Mouse (Mus musculus): ENCODE results near the gene Psd4.

The Psd4 gene

GRCm38 (mm10) chr2:24435699-24436098 lies 68.3 kb downstream of the Psd4 start:
- DNase-seq (ENCODE audit: low spot score): no peak

GRCm38 (mm10) chr2:24440056-24440455 lies 72.7 kb downstream of the Psd4 start:
- DNase-seq (ENCODE audit: low spot score): no peak

- DNase-seq (ENCODE audit: low spot score): no peak
Measured at GRCm38 (mm10) chr2:24441899-24442298, 74.5 kb downstream of the Psd4 start.

GRCm38 (mm10) chr2:24442303-24442925 lies 75.0 kb downstream of the Psd4 start:
- no peak for DNase-seq (ENCODE audit: low spot score)

GRCm38 (mm10) chr2:24443256-24443790 lies 75.9 kb downstream of the Psd4 start:
- no peak for DNase-seq (ENCODE audit: low spot score)

- no peak for DNase-seq (ENCODE audit: low spot score)
Measured at GRCm38 (mm10) chr2:24449111-24449510, 81.7 kb downstream of the Psd4 start.

GRCm38 (mm10) chr2:24453206-24453605 lies 85.8 kb downstream of the Psd4 start:
- no peak for DNase-seq (ENCODE audit: low spot score)

GRCm38 (mm10) chr2:24454429-24455011 lies 87.1 kb downstream of the Psd4 start:
- DNase-seq (ENCODE audit: low spot score): no peak

GRCm38 (mm10) chr2:24455057-24455855 lies 87.9 kb downstream of the Psd4 start:
- DNase-seq (ENCODE audit: low spot score): no peak

GRCm38 (mm10) chr2:24456841-24457240 lies 89.5 kb downstream of the Psd4 start:
- no peak for DNase-seq (ENCODE audit: low spot score)

GRCm38 (mm10) chr2:24460112-24460807 lies 92.9 kb downstream of the Psd4 start:
- DNase-seq (ENCODE audit: low spot score): no peak

- no peak for DNase-seq (ENCODE audit: low spot score)
Measured at GRCm38 (mm10) chr2:24460808-24461127, 93.4 kb downstream of the Psd4 start.

Measured in ovary, postnatal 10 days (tissue).